Mouse (Mus musculus): ENCODE data around the gene Rbfox1. TPM values are rescaled to one million over a fixed set of nuclear protein-coding genes. Genes with fewer than 3 reads are reported as not detected.

Rbfox1 gene
- polyA plus RNA-seq, 1 experiment from 2014 or later, result 7.5 TPM

- no peaks in the 10 kb centered on the region for H3K27me3 ChIP-seq (ENCODE audit: control insufficient read depth, insufficient read depth, low read length)
- H3K4me3 ChIP-seq (ENCODE audit: low read length), result no peak overlapping the region
- 90% methylated on average over 4 of the region's 4 CpGs for WGBS
- no peak for ATAC-seq (ENCODE audit: low FRiP score, low TSS enrichment)
- H3K4me2 ChIP-seq (replicated peaks; ENCODE audit: low read depth, low read length), result no peak overlapping the region
- no peaks in the 10 kb centered on the region for H3K9me3 ChIP-seq (ENCODE audit: control insufficient read depth, low read length)
- H3K27ac ChIP-seq (ENCODE audit: low read depth, low read length), result no peak overlapping the region
- no peaks in the 10 kb centered on the region for H3K36me3 ChIP-seq (ENCODE audit: control insufficient read depth, insufficient read depth, low read length)
- H3K9ac ChIP-seq (ENCODE audit: low read depth, low read length), result no peak overlapping the region
- H3K4me1 ChIP-seq (ENCODE audit: control insufficient read depth, insufficient read depth, low read length), result no peaks in the 10 kb centered on the region
Measured at GRCm38 (mm10) chr16:7074786-7075185, 1189.6 kb downstream of the Rbfox1 start.

- no peak for ATAC-seq (ENCODE audit: low FRiP score, low TSS enrichment)
- Histone ChIP-seq H3K27ac (ENCODE audit: low read depth, low read length) (no peak overlapping the region), H3K9me3 (ENCODE audit: control insufficient read depth, low read length) (no peaks in the 10 kb centered on the region), H3K4me1 (ENCODE audit: control insufficient read depth, insufficient read depth, low read length) (no peaks in the 10 kb centered on the region), H3K9ac (ENCODE audit: low read depth, low read length) (no peak overlapping the region), H3K4me2 (replicated peaks; ENCODE audit: low read depth, low read length) (no peak overlapping the region), H3K27me3 (ENCODE audit: control insufficient read depth, insufficient read depth, low read length) (no peaks in the 10 kb centered on the region), H3K36me3 (ENCODE audit: control insufficient read depth, insufficient read depth, low read length) (no peaks in the 10 kb centered on the region), H3K4me3 (ENCODE audit: low read length) (no peak overlapping the region)
- WGBS, result 87% methylated on average over 6 of the region's 6 CpGs
Measured at GRCm38 (mm10) chr16:7075749-7076148, 1190.6 kb downstream of the Rbfox1 start.

GRCm38 (mm10) chr16:7076305-7076704 lies 1191.2 kb downstream of the Rbfox1 start:
- H3K4me1 ChIP-seq (ENCODE audit: control insufficient read depth, insufficient read depth, low read length), result no peaks in the 10 kb centered on the region
- no peak overlapping the region for H3K4me3 ChIP-seq (ENCODE audit: low read length)
- no peaks in the 10 kb centered on the region for H3K36me3 ChIP-seq (ENCODE audit: control insufficient read depth, insufficient read depth, low read length)
- WGBS, result 85% methylated on average over 1 of the region's 1 CpGs
- no peaks in the 10 kb centered on the region for H3K27me3 ChIP-seq (ENCODE audit: control insufficient read depth, insufficient read depth, low read length)
- H3K9ac ChIP-seq (ENCODE audit: low read depth, low read length), result no peak overlapping the region
- no peak overlapping the region for H3K4me2 ChIP-seq (replicated peaks; ENCODE audit: low read depth, low read length)
- no peak for ATAC-seq (ENCODE audit: low FRiP score, low TSS enrichment)
- H3K27ac ChIP-seq (ENCODE audit: low read depth, low read length), result no peak overlapping the region
- no peaks in the 10 kb centered on the region for H3K9me3 ChIP-seq (ENCODE audit: control insufficient read depth, low read length)

- H3K4me1 ChIP-seq (ENCODE audit: control insufficient read depth, insufficient read depth, low read length), result no peaks in the 10 kb centered on the region
Measured at GRCm38 (mm10) chr16:7076707-7077106, 1191.6 kb downstream of the Rbfox1 start.

GRCm38 (mm10) chr16:7081074-7081568 lies 1196.0 kb downstream of the Rbfox1 start:
- no peaks in the 10 kb centered on the region for H3K4me1 ChIP-seq (ENCODE audit: control insufficient read depth, insufficient read depth, low read length)
- H3K27me3 ChIP-seq (ENCODE audit: control insufficient read depth, insufficient read depth, low read length), result no peaks in the 10 kb centered on the region
- ATAC-seq (ENCODE audit: low FRiP score, low TSS enrichment), result no peak
- H3K4me3 ChIP-seq (ENCODE audit: low read length), result no peak overlapping the region
- no peaks in the 10 kb centered on the region for H3K9me3 ChIP-seq (ENCODE audit: control insufficient read depth, low read length)
- 70% methylated on average over 3 of the region's 3 CpGs for WGBS
- H3K4me2 ChIP-seq (replicated peaks; ENCODE audit: low read depth, low read length), result no peak overlapping the region
- no peaks in the 10 kb centered on the region for H3K36me3 ChIP-seq (ENCODE audit: control insufficient read depth, insufficient read depth, low read length)
- no peak overlapping the region for H3K27ac ChIP-seq (ENCODE audit: low read depth, low read length)
- no peak overlapping the region for H3K9ac ChIP-seq (ENCODE audit: low read depth, low read length)

More at GRCm38 (mm10) chr16:7076707-7077106, 1191.6 kb downstream of the Rbfox1 start:
- Histone ChIP-seq H3K9ac (ENCODE audit: low read depth, low read length) (no peak overlapping the region), H3K4me2 (replicated peaks; ENCODE audit: low read depth, low read length) (no peak overlapping the region), H3K36me3 (ENCODE audit: control insufficient read depth, insufficient read depth, low read length) (no peaks in the 10 kb centered on the region), H3K9me3 (ENCODE audit: control insufficient read depth, low read length) (no peaks in the 10 kb centered on the region), H3K27me3 (ENCODE audit: control insufficient read depth, insufficient read depth, low read length) (no peaks in the 10 kb centered on the region), H3K4me3 (ENCODE audit: low read length) (no peak overlapping the region), H3K27ac (ENCODE audit: low read depth, low read length) (no peak overlapping the region)
- no peak for ATAC-seq (ENCODE audit: low FRiP score, low TSS enrichment)
- 82% methylated on average over 3 of the region's 3 CpGs for WGBS

- Histone ChIP-seq H3K4me3 (ENCODE audit: low read length) (no peak overlapping the region), H3K9ac (ENCODE audit: low read depth, low read length) (no peak overlapping the region), H3K9me3 (ENCODE audit: control insufficient read depth, low read length) (no peaks in the 10 kb centered on the region), H3K36me3 (ENCODE audit: control insufficient read depth, insufficient read depth, low read length) (no peaks in the 10 kb centered on the region), H3K4me1 (ENCODE audit: control insufficient read depth, insufficient read depth, low read length) (no peaks in the 10 kb centered on the region), H3K4me2 (replicated peaks; ENCODE audit: low read depth, low read length) (no peak overlapping the region), H3K27ac (ENCODE audit: low read depth, low read length) (no peak overlapping the region), H3K27me3 (ENCODE audit: control insufficient read depth, insufficient read depth, low read length) (no peaks in the 10 kb centered on the region)
- WGBS, result 63% methylated on average over 5 of the region's 5 CpGs
- ATAC-seq (ENCODE audit: low FRiP score, low TSS enrichment), result no peak
Measured at GRCm38 (mm10) chr16:7081684-7082255, 1196.6 kb downstream of the Rbfox1 start.

- Histone ChIP-seq H3K4me3 (ENCODE audit: low read length) (no peak overlapping the region), H3K27ac (ENCODE audit: low read depth, low read length) (no peak overlapping the region), H3K9ac (ENCODE audit: low read depth, low read length) (no peak overlapping the region), H3K4me1 (ENCODE audit: control insufficient read depth, insufficient read depth, low read length) (no peaks in the 10 kb centered on the region), H3K4me2 (replicated peaks; ENCODE audit: low read depth, low read length) (no peak overlapping the region), H3K27me3 (ENCODE audit: control insufficient read depth, insufficient read depth, low read length) (no peaks in the 10 kb centered on the region), H3K36me3 (ENCODE audit: control insufficient read depth, insufficient read depth, low read length) (no peaks in the 10 kb centered on the region), H3K9me3 (ENCODE audit: control insufficient read depth, low read length) (no peaks in the 10 kb centered on the region)
- 92% methylated on average over 2 of the region's 2 CpGs for WGBS
- ATAC-seq (ENCODE audit: low FRiP score, low TSS enrichment), result no peak
Measured at GRCm38 (mm10) chr16:7083937-7084336, 1198.8 kb downstream of the Rbfox1 start.

GRCm38 (mm10) chr16:7088601-7089430 lies 1203.7 kb downstream of the Rbfox1 start:
- WGBS, result 45% methylated on average over 10 of the region's 10 CpGs
- Histone ChIP-seq H3K9me3 (ENCODE audit: control insufficient read depth, low read length) (no peaks in the 10 kb centered on the region), H3K36me3 (ENCODE audit: control insufficient read depth, insufficient read depth, low read length) (no peaks in the 10 kb centered on the region), H3K4me3 (ENCODE audit: low read length) (no peak overlapping the region), H3K27ac (ENCODE audit: low read depth, low read length) (no peak overlapping the region), H3K4me1 (ENCODE audit: control insufficient read depth, insufficient read depth, low read length) (no peaks in the 10 kb centered on the region), H3K4me2 (replicated peaks; ENCODE audit: low read depth, low read length) (no peak overlapping the region), H3K9ac (ENCODE audit: low read depth, low read length) (no peak overlapping the region), H3K27me3 (ENCODE audit: control insufficient read depth, insufficient read depth, low read length) (no peaks in the 10 kb centered on the region)
- peak; percentile 57; the same call in 1 of the 2 replicates for ATAC-seq (ENCODE audit: low FRiP score, low TSS enrichment)

GRCm38 (mm10) chr16:7089475-7089874 lies 1204.3 kb downstream of the Rbfox1 start:
- H3K9me3 ChIP-seq (ENCODE audit: control insufficient read depth, low read length), result no peaks in the 10 kb centered on the region
- 0 out of 2 replicates have a peak, but pooled peaks have one; percentile 24 for ATAC-seq (ENCODE audit: low FRiP score, low TSS enrichment)
- H3K27ac ChIP-seq (ENCODE audit: low read depth, low read length), result no peak overlapping the region
- no peak overlapping the region for H3K4me2 ChIP-seq (replicated peaks; ENCODE audit: low read depth, low read length)
- WGBS, result 38% methylated on average over 1 of the region's 1 CpGs
- no peak overlapping the region for H3K4me3 ChIP-seq (ENCODE audit: low read length)
- no peaks in the 10 kb centered on the region for H3K36me3 ChIP-seq (ENCODE audit: control insufficient read depth, insufficient read depth, low read length)
- H3K4me1 ChIP-seq (ENCODE audit: control insufficient read depth, insufficient read depth, low read length), result no peaks in the 10 kb centered on the region
- H3K27me3 ChIP-seq (ENCODE audit: control insufficient read depth, insufficient read depth, low read length), result no peaks in the 10 kb centered on the region
- H3K9ac ChIP-seq (ENCODE audit: low read depth, low read length), result no peak overlapping the region

Data from kidney, embryonic 14.5 days (tissue).